Mouse (Mus musculus) midbrain, postnatal 0 days (tissue): Measurements from ENCODE around the gene Pomgnt2. TPM values are rescaled to one million over a fixed set of nuclear protein-coding genes. Genes with fewer than 3 reads are reported as not detected.

Experiments
- ATAC-seq: fragments of 200-750 bp; cut with Nextera tagmentation; 2 replicates; pipeline ENCODE4 v1.8.0; 2017; ENCODE audit warnings: moderate number of reproducible peaks, mild to moderate bottlenecking, moderate TSS enrichment, moderate library complexity; ENCODE audit not compliant: low FRiP score
- DNase-seq: peaks from one replicate; pipeline ENCODE4 v3.0.0-alpha.2; 2015; ENCODE audit warnings: low spot score
- H3K27ac ChIP-seq: fragments of 300-500 bp; sonication (generic); 2 replicates; pipeline ENCODE4 v1.5.1; 2014; ENCODE audit warnings: low read depth, mild to moderate bottlenecking, low read length, mixed read lengths
- H3K27me3 ChIP-seq: fragments of 300-500 bp; sonication (generic); 2 replicates; pipeline ENCODE4 v1.6.1; 2014; ENCODE audit warnings: low read length, control low read depth, mixed read lengths; ENCODE audit not compliant: insufficient read depth
- H3K36me3 ChIP-seq: fragments of 300-500 bp; sonication (generic); 2 replicates; pipeline ENCODE4 v1.6.1; 2014; ENCODE audit warnings: low read length, control low read depth, mixed read lengths; ENCODE audit not compliant: insufficient read depth
- H3K4me1 ChIP-seq: fragments of 300-500 bp; sonication (generic); 2 replicates; pipeline ENCODE4 v1.6.1; 2014; ENCODE audit warnings: mild to moderate bottlenecking, control low read depth, antibody characterized with exemption, low read length, mixed read lengths; ENCODE audit not compliant: insufficient read depth
- H3K4me2 ChIP-seq: fragments of 300-500 bp; sonication (generic); 2 replicates; pipeline ENCODE4 v1.6.1; 2014; ENCODE audit warnings: low read depth, mild to moderate bottlenecking, low read length, mixed read lengths; ENCODE audit not compliant: poor library complexity, severe bottlenecking
- H3K4me3 ChIP-seq: fragments of 300-500 bp; sonication (generic); 2 replicates; pipeline ENCODE4 v1.5.1; 2014; ENCODE audit warnings: low read depth, mild to moderate bottlenecking, low read length, moderate library complexity
- H3K9ac ChIP-seq: fragments of 300-500 bp; sonication (generic); replicated peaks from 2 replicates; pipeline ENCODE4 v1.6.1; 2014; ENCODE audit warnings: mild to moderate bottlenecking, low read length, moderate library complexity, mixed read lengths; ENCODE audit not compliant: poor library complexity, severe bottlenecking
- H3K9me3 ChIP-seq: fragments of 300-500 bp; sonication (generic); 2 replicates; pipeline ENCODE4 v1.6.1; 2016; ENCODE audit warnings: low read length, control low read depth
- CTCF ChIP-seq: IDR thresholded peaks from 2 replicates; pipeline ENCODE4 v1.5.1; 2016; ENCODE audit warnings: antibody characterized with exemption, mild to moderate bottlenecking
- WGBS: fragments of 180-500 bp; shearing (Covaris S2); extraction: QIAGEN DNeasy Blood & Tissue Kit; methylation state at CpG from one replicate; pipeline ENCODE4 v1.1.7; 2014; 5-methylcytosine and 5-hydroxymethylcytosine counted together
- polyA plus RNA-seq: library from polyadenylated mRNA; unstranded; fragments of >200 nt; fragmentation: Nextera tagmentation; extraction: Ambion mirVana; gene quantifications from 2 replicates; pipeline ENCODE4 v1.2.1, GENCODE M21; 2015
- total RNA-seq: library from RNA; depleted of rRNA; stranded (reverse); fragments of >200 nt; gene quantifications from 2 replicates; pipeline ENCODE4 v1.2.3, GENCODE M21; 2014

Pomgnt2 gene
- total and polyA plus RNA-seq, 2 experiments from 2014 or later, result 38.5 to 53.4 TPM

GRCm38 (mm10) chr9:122032071-122032470 lies 35.2 kb upstream of the Pomgnt2 start:
- H3K27ac ChIP-seq, result no peak overlapping the region
- peaks cover 10% of the 10 kb centered on the region; the same call in 1 of the 2 replicates for H3K4me1 ChIP-seq
- no peak for DNase-seq
- no peak overlapping the region for H3K4me2 ChIP-seq
- H3K9ac ChIP-seq, result no peak overlapping the region
- H3K36me3 ChIP-seq, result no peaks in the 10 kb centered on the region
- TF ChIP-seq CTCF, result no peak
- WGBS, result 72% methylated on average over 3 of the region's 3 CpGs
- ATAC-seq, result no peak
- H3K9me3 ChIP-seq, result no peaks in the 10 kb centered on the region
- no peak overlapping the region for H3K4me3 ChIP-seq
- H3K27me3 ChIP-seq, result no peaks in the 10 kb centered on the region

- Histone ChIP-seq H3K27me3 (no peaks in the 10 kb centered on the region), H3K27ac (0 out of 2 replicates have a peak overlapping the region, but pooled peaks have one; percentile 26), H3K9ac (no peak overlapping the region), H3K9me3 (no peaks in the 10 kb centered on the region), H3K4me2 (no peak overlapping the region), H3K4me3 (no peak overlapping the region), H3K36me3 (no peaks in the 10 kb centered on the region), H3K4me1 (peaks cover 3% of the 10 kb centered on the region; the same call in 1 of the 2 replicates)
- 31% methylated on average over 5 of the region's 5 CpGs for WGBS
- TF ChIP-seq CTCF, result no peak
- ATAC-seq (peak; percentile 79), DNase-seq (peak; percentile 67)
These were observed 33.8 kb upstream of the Pomgnt2 start for GRCm38 (mm10) chr9:122030706-122031105.

- H3K4me1 ChIP-seq, result peaks cover 3% of the 10 kb centered on the region; the same call in 1 of the 2 replicates
- no peaks in the 10 kb centered on the region for H3K36me3 ChIP-seq
- no peak overlapping the region for H3K4me3 ChIP-seq
- DNase-seq (no peak), ATAC-seq (no peak)
- H3K27ac ChIP-seq, result no peak overlapping the region
- H3K4me2 ChIP-seq, result no peak overlapping the region
- TF ChIP-seq CTCF, result no peak
- H3K27me3 ChIP-seq, result no peaks in the 10 kb centered on the region
- 91% methylated on average over 7 of the region's 7 CpGs for WGBS
- no peak overlapping the region for H3K9ac ChIP-seq
- no peaks in the 10 kb centered on the region for H3K9me3 ChIP-seq
These were observed 32.9 kb upstream of the Pomgnt2 start for GRCm38 (mm10) chr9:122029765-122030164.

DNA sequence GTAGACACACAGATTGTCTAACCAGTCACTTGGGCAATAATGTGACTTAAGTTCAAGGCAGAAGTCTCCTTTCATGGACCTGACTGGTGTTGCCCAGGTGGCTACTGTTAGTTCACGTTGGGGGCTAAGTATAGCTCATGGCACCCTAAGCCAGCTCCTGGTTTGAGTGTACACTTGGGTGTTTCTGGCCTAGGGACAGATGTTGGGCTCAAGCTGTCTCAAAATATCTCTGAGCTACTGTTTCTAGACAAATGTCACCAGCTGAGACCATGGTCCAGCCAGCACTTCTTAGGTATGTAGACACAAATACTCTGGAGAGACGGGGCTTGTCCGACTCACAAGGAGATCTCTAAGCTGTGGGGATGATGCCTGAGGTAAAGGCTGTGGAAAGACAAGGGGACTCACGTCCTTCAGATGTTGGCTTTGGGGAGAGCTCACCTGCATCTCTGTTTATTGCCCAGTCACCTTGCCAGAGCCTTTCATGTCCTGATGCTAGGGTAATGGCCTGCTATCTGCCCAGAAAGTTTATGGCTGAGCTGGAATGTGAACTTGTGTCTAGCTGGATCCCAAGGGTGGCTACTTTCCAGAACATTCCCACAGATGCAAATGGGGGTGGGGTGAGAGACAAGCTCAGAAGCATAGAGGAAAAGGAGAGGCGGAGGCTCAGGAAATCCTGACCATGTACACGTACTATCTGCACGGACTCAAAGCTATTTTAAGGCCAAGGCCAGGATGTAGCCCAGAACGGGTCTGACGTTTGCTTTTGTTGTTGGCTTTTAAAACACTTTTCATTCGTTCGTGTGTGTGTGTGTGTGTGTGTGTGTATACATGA lies 31.2 kb upstream of the Pomgnt2 start:
- Histone ChIP-seq H3K36me3 (no peaks in the 10 kb centered on the region), H3K4me2 (no peak overlapping the region), H3K4me1 (peaks cover 3% of the 10 kb centered on the region; the same call in 1 of the 2 replicates), H3K27me3 (no peaks in the 10 kb centered on the region), H3K27ac (peak overlapping the region; percentile 32; the same call in 1 of the 2 replicates), H3K9ac (no peak overlapping the region), H3K9me3 (no peaks in the 10 kb centered on the region), H3K4me3 (no peak overlapping the region)
- ATAC-seq (no peak), DNase-seq (no peak)
- no peak for TF ChIP-seq CTCF
- WGBS, result 82% methylated on average over 11 of the region's 11 CpGs

GRCm38 (mm10) chr9:122027081-122027913 lies 30.4 kb upstream of the Pomgnt2 start:
- DNase-seq, result peak; percentile 18
- H3K9ac ChIP-seq, result no peak overlapping the region
- no peak for TF ChIP-seq CTCF
- H3K36me3 ChIP-seq, result no peaks in the 10 kb centered on the region
- peak overlapping the region; percentile 38; the same call in 1 of the 2 replicates for H3K27ac ChIP-seq
- no peak overlapping the region for H3K4me2 ChIP-seq
- H3K4me1 ChIP-seq, result peaks cover 3% of the 10 kb centered on the region; the same call in 1 of the 2 replicates
- no peaks in the 10 kb centered on the region for H3K27me3 ChIP-seq
- H3K9me3 ChIP-seq, result no peaks in the 10 kb centered on the region
- 72% methylated on average over 6 of the region's 6 CpGs for WGBS
- no peak overlapping the region for H3K4me3 ChIP-seq
- no peak for ATAC-seq
